Mouse (Mus musculus) spleen, postnatal 0 days (tissue): ENCODE measurements around the gene Neo1. TPM values are rescaled to one million over a fixed set of nuclear protein-coding genes. Genes with fewer than 3 reads are reported as not detected.

ENCODE experiments used
- polyA plus RNA-seq: library from polyadenylated mRNA; unstranded; fragments of >200 nt; fragmentation: Nextera tagmentation; extraction: Ambion mirVana; gene quantifications from 2 replicates; pipeline ENCODE4 v1.2.1, GENCODE M21; 2015

Gene Neo1
- polyA plus RNA-seq: 4.5 and 6.5 TPM in 2 replicates

DNA sequence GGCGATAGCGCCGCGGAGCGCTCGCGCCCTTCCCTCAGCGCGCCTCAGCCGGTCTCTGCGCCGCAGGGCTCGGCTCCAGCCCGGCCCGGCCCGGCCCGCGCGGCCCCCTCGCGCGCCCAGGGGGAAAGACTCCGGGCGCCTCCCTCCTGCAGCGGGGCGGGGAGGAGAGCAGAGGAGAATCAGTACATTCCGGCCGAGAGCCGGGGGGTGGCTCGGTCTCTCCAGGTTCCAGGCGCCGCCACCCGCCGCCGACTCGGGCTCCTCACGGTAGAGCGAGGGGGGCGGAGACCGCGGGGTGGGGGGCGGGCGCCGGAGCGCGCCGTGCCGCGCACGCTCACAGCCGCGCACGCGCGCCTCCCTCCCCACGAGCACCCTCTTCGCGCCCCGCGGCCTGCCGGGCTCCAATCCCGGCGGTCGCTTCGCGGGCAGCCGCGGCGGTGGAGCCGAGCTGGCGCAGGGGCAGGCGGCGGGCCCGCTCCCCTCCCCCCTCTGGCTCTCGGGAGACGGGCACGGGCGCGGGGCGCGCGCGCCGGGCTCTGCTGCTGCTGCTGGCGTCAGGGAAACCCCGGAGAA lies at the start of gene Neo1:
Gene Neo1, minus strand, starts transcription at position 283 of the 573 bp plus-strand sequence.

Other genes with a start within 250 kb of the Neo1 start
- not detected in 2 replicates for gene Hcn4, start 213.0 kb downstream of the Neo1 start, polyA plus RNA-seq